Mouse (Mus musculus) cerebellum, adult 8-10 months (tissue): ENCODE data around the gene Cspg4.

ENCODE experiments used
- DNase-seq: peaks from one replicate; pipeline ENCODE4 v3.0.0; 2022

Gene Cspg4

DNA sequence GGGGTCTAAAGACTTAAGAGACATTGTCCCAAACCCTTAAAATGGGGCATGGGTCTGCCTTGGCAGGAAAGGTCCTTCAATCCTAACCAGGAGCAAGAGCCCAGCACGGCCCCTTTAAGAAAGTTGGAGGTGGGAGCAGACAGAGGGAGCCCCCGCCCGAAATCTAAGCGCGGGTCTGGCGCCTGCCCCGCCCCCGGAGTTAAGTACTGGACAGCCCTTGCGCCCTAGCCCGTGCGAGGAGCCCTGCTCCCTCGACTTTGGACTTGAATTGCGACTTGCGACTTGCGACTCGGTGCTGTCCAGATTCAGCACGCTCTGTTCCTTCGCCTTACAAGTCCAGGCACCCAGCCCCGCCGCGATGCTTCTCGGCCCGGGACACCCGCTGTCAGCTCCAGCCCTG is at the start of gene Cspg4:
Gene Cspg4, plus strand, starts transcription at position 202 of the 400 bp plus-strand sequence.
- no peak for DNase-seq

GRCm38 (mm10) chr9:56824900-56825299 is 39.9 kb upstream of the Cspg4 start:
- DNase-seq: peak; percentile 46

- DNase-seq: peak; percentile 9
Measured at GRCm38 (mm10) chr9:56825476-56826213, 39.2 kb upstream of the Cspg4 start.

DNA sequence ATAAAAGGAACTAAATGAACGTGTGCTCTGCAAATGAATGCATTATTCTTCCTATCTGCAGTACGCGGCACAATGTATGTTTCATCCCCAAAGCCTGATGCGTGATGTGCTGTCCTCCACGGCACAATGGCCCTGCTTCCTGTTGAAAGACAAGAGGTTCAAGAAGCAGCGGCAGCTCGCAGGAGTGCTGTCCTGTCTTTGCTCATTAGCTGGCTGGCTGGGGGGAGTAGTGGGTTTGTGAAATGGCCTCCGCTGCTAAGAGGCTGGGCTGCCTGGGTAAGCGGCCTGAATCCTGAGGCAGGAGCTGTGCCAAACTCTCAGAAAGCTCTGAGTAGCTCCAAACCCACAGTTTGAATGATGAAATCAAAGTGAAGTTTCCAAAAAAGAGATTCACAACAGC is 36.7 kb upstream of the Cspg4 start:
- DNase-seq: no peak

GRCm38 (mm10) chr9:56828841-56829240 is 36.0 kb upstream of the Cspg4 start:
- no peak for DNase-seq

DNA sequence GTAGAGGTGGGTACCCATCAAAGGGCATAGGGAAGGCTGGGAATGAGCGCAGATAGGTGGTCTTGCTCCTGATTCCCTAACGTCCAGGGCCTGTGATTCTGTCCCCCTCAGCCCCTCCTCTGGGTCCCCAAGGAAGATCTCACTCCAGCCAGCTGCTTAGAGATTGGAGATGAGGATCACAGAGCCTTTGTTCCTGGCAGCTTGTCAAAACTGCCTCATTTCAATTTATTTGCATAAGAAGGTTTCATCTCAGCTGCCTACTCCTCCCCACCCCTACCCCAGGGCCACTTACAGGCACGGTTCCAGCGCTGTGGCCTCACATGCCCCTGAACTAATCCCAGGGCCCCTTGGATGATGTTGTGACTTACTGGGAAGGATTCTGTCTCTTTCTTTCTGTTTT is 34.7 kb upstream of the Cspg4 start:
- DNase-seq: no peak

DNA sequence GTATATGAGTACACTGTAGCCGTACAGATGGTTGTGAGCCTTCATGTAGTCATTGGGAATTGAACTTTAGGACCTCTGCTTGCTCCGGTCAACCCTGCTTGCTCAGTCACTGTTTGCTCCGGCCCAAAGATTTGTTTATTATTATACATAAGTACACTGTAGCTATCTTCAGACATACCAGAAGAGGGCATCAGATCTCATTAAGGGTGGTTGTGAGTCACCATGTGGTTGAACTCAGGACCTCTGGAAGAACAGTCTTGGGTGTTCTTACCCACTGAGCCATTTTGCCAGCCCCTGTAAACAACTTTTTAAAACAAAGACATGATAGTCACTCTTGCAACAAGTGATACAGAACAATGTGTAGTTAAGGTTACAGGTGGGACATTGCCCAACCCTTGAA is 32.9 kb upstream of the Cspg4 start:
- DNase-seq: no peak

DNA sequence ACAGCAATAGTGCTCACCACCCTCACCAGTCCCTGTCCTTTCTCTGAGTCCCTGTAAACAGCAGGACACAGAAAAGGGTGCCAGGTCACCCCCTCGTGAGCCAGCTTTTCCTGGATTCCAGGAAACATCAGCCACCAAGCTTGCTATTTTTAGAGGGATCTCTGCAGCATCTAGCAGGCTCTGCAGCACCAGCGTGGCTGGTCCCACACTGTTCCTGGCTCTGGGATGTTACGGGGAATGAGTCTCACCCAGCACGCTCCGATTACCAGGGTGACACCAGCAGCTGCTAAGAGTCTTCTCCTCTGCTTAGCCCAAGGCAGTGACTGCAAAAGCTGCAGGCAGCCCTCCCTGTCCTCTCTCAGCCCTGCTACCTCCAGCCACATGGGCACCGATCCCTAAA is 31.9 kb upstream of the Cspg4 start:
- no peak for DNase-seq

DNA sequence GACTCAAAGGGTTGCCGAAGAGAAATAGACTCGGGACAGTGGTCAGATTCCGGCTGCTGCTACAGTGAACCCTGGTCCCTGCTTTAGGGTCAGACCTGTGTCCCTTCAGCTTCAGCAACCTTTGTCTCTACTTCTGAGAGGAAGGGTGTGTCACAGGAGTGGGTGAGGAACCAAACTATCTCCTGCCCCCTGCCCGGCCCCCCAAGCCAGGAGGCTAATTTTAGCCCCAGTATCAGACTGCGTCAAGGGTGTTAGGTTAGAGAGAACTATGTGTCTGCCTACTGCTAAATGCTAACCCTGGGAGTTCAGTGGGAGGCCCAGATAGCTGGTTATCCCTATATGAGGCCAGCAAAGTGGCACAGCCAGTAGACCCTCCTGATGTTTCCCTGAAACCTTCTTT is 29.7 kb upstream of the Cspg4 start:
- no peak for DNase-seq

- DNase-seq: peak; percentile 13
Measured at GRCm38 (mm10) chr9:56840721-56841120, 24.1 kb upstream of the Cspg4 start.

- no peak for DNase-seq
Measured at GRCm38 (mm10) chr9:56841864-56842263, 23.0 kb upstream of the Cspg4 start.

GRCm38 (mm10) chr9:56842303-56842719 is 22.5 kb upstream of the Cspg4 start:
- no peak for DNase-seq

DNA sequence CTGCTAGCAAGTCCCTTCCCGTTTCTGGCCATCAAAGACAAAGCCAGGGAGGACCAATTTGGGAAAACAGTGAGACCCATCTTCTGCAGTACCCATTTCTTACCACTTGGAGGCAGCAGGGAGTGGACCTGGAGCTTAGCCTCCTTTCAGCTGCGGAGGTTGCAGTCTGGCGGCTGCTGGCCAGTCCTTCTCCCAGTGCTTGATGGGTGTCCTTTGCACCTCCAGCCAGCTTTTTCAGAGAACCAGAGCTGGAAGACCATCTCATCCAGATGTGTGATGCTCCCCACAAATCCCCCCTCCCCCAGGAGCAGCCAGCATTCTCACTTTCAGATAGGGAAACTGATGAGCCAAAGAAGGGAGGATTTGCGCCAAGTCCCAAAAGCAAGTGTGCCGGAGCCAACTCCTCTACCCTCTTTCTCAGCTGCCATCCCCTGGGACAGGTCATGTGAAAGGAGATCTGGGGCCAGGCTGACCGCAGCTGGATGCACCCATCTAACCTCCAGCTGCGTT is 21.1 kb upstream of the Cspg4 start:
- DNase-seq: peak; percentile 74

GRCm38 (mm10) chr9:56844644-56845043 is 20.2 kb upstream of the Cspg4 start:
- no peak for DNase-seq

DNA sequence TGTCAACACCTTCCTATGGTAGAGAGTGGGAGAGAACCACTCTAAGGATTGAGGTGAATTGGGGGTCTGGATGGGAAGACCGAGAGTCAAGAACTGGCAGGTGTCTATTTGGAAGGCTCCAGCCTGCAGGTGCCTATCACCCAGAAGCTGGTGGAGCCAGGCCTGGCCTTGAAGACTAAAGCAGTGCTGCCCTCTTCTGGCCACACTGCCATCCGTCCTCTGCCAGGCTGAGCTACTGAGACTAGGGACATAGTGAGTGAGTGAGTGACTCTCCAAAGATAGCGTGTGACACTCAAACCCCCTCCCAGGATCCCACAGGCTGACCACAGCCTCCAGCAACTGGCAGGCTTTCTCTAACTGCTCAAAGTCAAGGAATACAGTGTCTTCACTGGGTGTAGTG is 17.3 kb upstream of the Cspg4 start:
- DNase-seq: peak; percentile 56

- no peak for DNase-seq
Measured at GRCm38 (mm10) chr9:56850128-56850904, 14.5 kb upstream of the Cspg4 start.

GRCm38 (mm10) chr9:56850905-56851252 is 14.0 kb upstream of the Cspg4 start:
- DNase-seq: no peak

- no peak for DNase-seq
Measured at GRCm38 (mm10) chr9:56851778-56852177, 13.1 kb upstream of the Cspg4 start.

DNA sequence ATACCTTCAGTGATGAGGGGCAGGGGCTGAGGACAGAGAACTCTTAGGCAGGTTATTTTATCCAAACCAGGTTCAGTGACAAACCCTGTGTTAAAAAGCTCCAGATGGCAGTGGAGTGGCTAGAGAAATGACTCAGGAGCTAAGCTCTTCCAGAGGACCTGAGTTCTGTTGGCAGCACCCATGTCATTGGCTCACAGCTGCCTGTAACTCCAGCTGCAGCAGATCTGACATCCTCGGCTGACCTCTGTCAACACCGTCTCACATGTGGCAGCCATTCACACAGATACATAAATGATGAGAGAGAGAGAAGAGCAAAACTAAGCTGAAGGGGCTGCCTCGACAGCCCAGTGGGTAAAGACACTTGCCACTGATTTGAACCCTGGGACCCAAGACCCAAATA is 7.4 kb upstream of the Cspg4 start:
- no peak for DNase-seq

DNA sequence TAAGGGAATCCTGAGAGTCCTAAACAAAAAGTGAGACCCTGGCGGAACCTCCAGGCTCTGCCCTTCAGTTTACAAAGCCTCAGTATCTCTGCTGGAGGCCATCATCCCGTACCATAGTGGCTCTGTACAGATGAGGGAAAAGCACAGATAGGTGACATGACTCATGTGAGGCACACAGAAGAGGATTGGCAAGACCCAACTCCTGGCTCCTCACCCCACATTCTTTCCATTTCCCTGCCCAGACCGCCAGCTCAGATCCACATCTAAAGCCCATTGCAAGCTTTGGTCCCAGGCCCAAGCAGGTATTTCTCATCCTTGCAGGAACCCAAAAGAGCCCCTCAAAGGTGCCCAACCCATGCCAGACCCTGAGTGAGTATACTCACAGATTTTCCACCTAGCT is 4.8 kb upstream of the Cspg4 start:
- DNase-seq: no peak

GRCm38 (mm10) chr9:56860486-56861269 is 4.2 kb upstream of the Cspg4 start:
- no peak for DNase-seq

DNA sequence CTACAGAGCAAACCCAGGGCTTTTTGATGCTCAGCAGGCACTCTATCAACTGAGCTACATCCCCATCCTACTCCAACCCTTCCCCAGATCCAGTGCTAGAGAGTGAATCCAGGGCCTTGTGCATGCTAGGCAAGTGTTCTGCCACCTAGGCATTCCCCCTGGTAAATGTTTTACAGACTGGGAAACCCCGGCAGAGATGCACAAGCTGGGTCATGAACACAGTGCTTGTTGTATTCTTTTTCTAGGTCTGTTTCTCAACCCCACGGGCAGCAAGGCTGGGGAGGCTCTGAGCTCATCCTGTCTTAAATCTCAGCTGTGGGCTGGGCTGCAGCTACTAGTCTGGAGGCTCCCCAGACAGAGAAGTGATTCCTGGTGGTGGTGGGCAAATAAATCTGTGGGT is 2.0 kb upstream of the Cspg4 start:
- no peak for DNase-seq

DNA sequence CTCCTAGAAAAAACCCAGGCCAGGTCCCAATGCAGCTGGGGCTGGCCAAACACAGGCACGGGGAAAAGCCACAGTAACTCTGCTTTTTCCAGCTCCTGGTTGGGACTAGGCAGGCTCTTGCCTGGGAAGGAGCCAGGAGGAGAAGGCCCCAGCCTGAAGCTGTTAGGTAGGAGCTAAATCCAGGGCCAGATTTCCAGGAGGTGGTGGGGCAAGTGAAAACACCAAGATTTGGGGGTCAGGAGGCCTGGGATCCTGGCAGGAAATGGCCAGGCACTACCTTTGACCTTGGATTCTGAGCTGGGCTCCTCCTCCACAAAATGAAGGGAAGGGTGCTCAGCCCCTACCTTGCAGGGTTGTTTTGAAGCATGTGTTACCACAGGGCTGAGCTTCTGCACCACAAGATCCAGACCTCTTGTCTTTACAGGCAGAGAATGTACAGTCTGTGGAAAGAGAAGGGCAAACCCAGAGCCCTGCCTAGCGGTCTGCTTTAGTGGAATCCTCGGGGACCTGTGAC is 560 bp upstream of the Cspg4 start, which contains the start of gene Odf3l1:
Gene Odf3l1, minus strand, starts transcription at position 464 of the 514 bp plus-strand sequence.
- no peak for DNase-seq
